21 mouse cellular contexts compared by ENCODE assay signal in genomic region chr7:28831411-28832125, GRCm38 (mm10). TPM values are rescaled to one million over a fixed set of nuclear protein-coding genes. Genes with fewer than 3 reads are reported as not detected.
DNase-seq lines count a peak whose midpoint lies in the region; ATAC-seq and TF ChIP-seq lines count a peak whose summit lies in the region.
"Had no signal": no experiment of that assay in that cellular context is flagged by ENCODE, and none has a peak within 500 bp of the region (broad histone marks: within the 10 kb centered on the region; RNA-seq: fewer than 3 reads in every experiment).

No protein-coding gene starts in this region.

- no peak overlapping the region for H3K4me3 ChIP-seq in heart, embryonic 11.5 days (ENCODE audit: low read depth, low read length)
- no peak overlapping the region for H3K4me3 ChIP-seq in MEL (ENCODE audit: control insufficient read depth in 1 of 2, insufficient read depth in 1 of 2, low read depth in 2 of 2, low read length in 2 of 2)
- no peak overlapping the region for H3K4me3 ChIP-seq in intestine, postnatal 0 days (ENCODE audit: low read depth, low read length)
- peak overlapping the region; percentile 47 for H3K4me3 ChIP-seq in small intestine, adult 2 months (ENCODE audit: low read depth, low read length)
- H3K4me3 ChIP-seq in neural tube, embryonic 15.5 days (replicated peaks), result no peak overlapping the region
- H3K4me3 ChIP-seq: erythroblast, embryonic 14.5 days; heart, embryonic 13.5 days; hindbrain, embryonic 10.5 days; midbrain, embryonic 13.5 days; myocyte had no signal

- H3K4me1 ChIP-seq in heart, embryonic 11.5 days (ENCODE audit: control insufficient read depth, insufficient read depth, low read length), result peaks cover 8% of the 10 kb centered on the region
- peaks cover 2 to 17% of the 10 kb centered on the region in 2 experiments; a peak in 2 of 4 replicates for H3K4me1 ChIP-seq in MEL (ENCODE audit: control insufficient read depth in 1 of 2, insufficient read depth in 2 of 2, low read length in 2 of 2)
- no peaks in the 10 kb centered on the region; the same call in 1 of the 2 replicates for H3K4me1 ChIP-seq in intestine, postnatal 0 days (replicated peaks; ENCODE audit: control insufficient read depth, insufficient read depth, low read length)
- H3K4me1 ChIP-seq in small intestine, adult 2 months (ENCODE audit: control insufficient read depth, insufficient read depth, insufficient read length, low read length), result peaks cover 23% of the 10 kb centered on the region
- H3K4me1 ChIP-seq in neural tube, embryonic 15.5 days, result no peaks in the 10 kb centered on the region
- H3K4me1 ChIP-seq: hindbrain, embryonic 10.5 days; midbrain, embryonic 13.5 days had no signal

- WGBS in heart, embryonic 11.5 days (ENCODE audit: insufficient replicate concordance), result 79% methylated on average over 17 of the region's 17 CpGs
- 49% methylated on average over 17 of the region's 17 CpGs for WGBS in intestine, postnatal 0 days
- WGBS in small intestine, adult 2 months, result 35% methylated on average over 17 of the region's 17 CpGs
- WGBS in neural tube, embryonic 15.5 days, result 93% methylated on average over 17 of the region's 17 CpGs

- TF ChIP-seq RAD21 in MEL (IDR thresholded peaks at IDR 0.05; ENCODE audit: low read depth, low read length), result no peak

- no peak for TF ChIP-seq CTCF in MEL (IDR thresholded peaks at IDR 0.05 in 2 of 3, conservative IDR thresholded peaks at IDR 0.05 in 1 of 3; ENCODE audit: control insufficient read depth in 1 of 3, insufficient read depth in 1 of 3, low read depth in 2 of 3, low read length in 3 of 3, poor library complexity in 1 of 3, severe bottlenecking in 1 of 3)
- TF ChIP-seq CTCF in intestine, postnatal 0 days (IDR thresholded peaks at IDR 0.05; ENCODE audit: low read depth), result no peak
- TF ChIP-seq CTCF in small intestine, adult 2 months (IDR thresholded peaks at IDR 0.05; ENCODE audit: extremely low read depth, insufficient read length, insufficient replicate concordance, low read depth, low read length), result no peak

- DNase-seq in heart, postnatal 4 days, result no peak
- DNase-seq in MEL (ENCODE audit: low read depth, low spot score), result no peak
- DNase-seq in adrenal gland, adult (ENCODE audit: inconsistent age in 2 of 2, low spot score in 1 of 2), result no peak
- DNase-seq in adrenal gland, postnatal 14 days, result no peak
- DNase-seq: adrenal gland, adult 8-10 months; cerebellum, adult 9-11 months; lung, postnatal 14 days; right cerebral cortex, postnatal 14 days had no signal

- no peaks in the 10 kb centered on the region for H3K9me3 ChIP-seq in heart, embryonic 11.5 days (replicated peaks; ENCODE audit: control insufficient read depth, low read length)
- no peaks in the 10 kb centered on the region for H3K9me3 ChIP-seq in MEL (replicated peaks; ENCODE audit: insufficient read depth, low read length)
- H3K9me3 ChIP-seq in intestine, postnatal 0 days (ENCODE audit: control insufficient read depth), result no peaks in the 10 kb centered on the region
- H3K9me3 ChIP-seq in neural tube, embryonic 15.5 days (replicated peaks), result no peaks in the 10 kb centered on the region
- H3K9me3 ChIP-seq: heart, embryonic 13.5 days; midbrain, embryonic 13.5 days had no signal

- ATAC-seq in heart, embryonic 11.5 days (replicated peaks; ENCODE audit: insufficient number of reproducible peaks, low FRiP score, low TSS enrichment), result no peak
- ATAC-seq in intestine, postnatal 0 days, result peak; percentile 37
- no peak for ATAC-seq in neural tube, embryonic 15.5 days (ENCODE audit: low FRiP score)
- ATAC-seq: forebrain, embryonic 16.5 days; midbrain, embryonic 13.5 days had no signal

- 0 out of 2 replicates have a peak overlapping the region, but pooled peaks have one; percentile 1 for H3K9ac ChIP-seq in heart, embryonic 11.5 days (ENCODE audit: low read depth, low read length)
- H3K9ac ChIP-seq in MEL (ENCODE audit: control insufficient read depth, low read depth, low read length, poor library complexity, severe bottlenecking), result no peak overlapping the region
- 0 out of 2 replicates have a peak overlapping the region, but pooled peaks have one; percentile 11 for H3K9ac ChIP-seq in intestine, postnatal 0 days (ENCODE audit: low read depth, low read length)
- no peak overlapping the region for H3K9ac ChIP-seq in neural tube, embryonic 15.5 days (replicated peaks)
- H3K9ac ChIP-seq: heart, embryonic 13.5 days; midbrain, embryonic 13.5 days had no signal

- peaks cover 6% of the 10 kb centered on the region for H3K36me3 ChIP-seq in heart, embryonic 11.5 days (ENCODE audit: control insufficient read depth, insufficient read depth, low read length)
- peaks cover 2 to 13% of the 10 kb centered on the region in 2 experiments; a peak in 3 of 4 replicates for H3K36me3 ChIP-seq in MEL (ENCODE audit: control insufficient read depth in 1 of 2, insufficient read depth in 2 of 2, low read length in 2 of 2)
- peaks cover 37% of the 10 kb centered on the region for H3K36me3 ChIP-seq in intestine, postnatal 0 days (ENCODE audit: control insufficient read depth, insufficient read depth)
- peaks cover 26% of the 10 kb centered on the region for H3K36me3 ChIP-seq in small intestine, adult 2 months (ENCODE audit: control insufficient read depth, insufficient read depth, low read length)
- H3K36me3 ChIP-seq in neural tube, embryonic 15.5 days, result peaks cover 25% of the 10 kb centered on the region

- H3K27me3 ChIP-seq in heart, embryonic 11.5 days (ENCODE audit: control insufficient read depth, insufficient read depth, low read length), result no peaks in the 10 kb centered on the region
- no peaks in the 10 kb centered on the region for H3K27me3 ChIP-seq in MEL (ENCODE audit: control insufficient read depth in 1 of 2, insufficient read depth in 2 of 2, low read length in 2 of 2)
- no peaks in the 10 kb centered on the region for H3K27me3 ChIP-seq in intestine, postnatal 0 days (replicated peaks; ENCODE audit: control insufficient read depth, insufficient read depth, low read length)
- H3K27me3 ChIP-seq in small intestine, adult 2 months (ENCODE audit: control insufficient read depth, insufficient read depth, low read length), result no peaks in the 10 kb centered on the region
- H3K27me3 ChIP-seq in neural tube, embryonic 15.5 days (replicated peaks), result no peaks in the 10 kb centered on the region
- H3K27me3 ChIP-seq: heart, embryonic 13.5 days; midbrain, embryonic 13.5 days had no signal

- no peak overlapping the region for H3K27ac ChIP-seq in heart, embryonic 11.5 days (ENCODE audit: low read depth, low read length)
- H3K27ac ChIP-seq in MEL (ENCODE audit: control insufficient read depth, low read depth, low read length), result no peak overlapping the region
- peak overlapping the region; percentile 94 for H3K27ac ChIP-seq in intestine, postnatal 0 days (ENCODE audit: low read depth, low read length)
- peak overlapping the region; percentile 99 for H3K27ac ChIP-seq in small intestine, adult 2 months (ENCODE audit: insufficient read depth, low read depth, low read length)
- H3K27ac ChIP-seq in neural tube, embryonic 15.5 days (replicated peaks), result no peak overlapping the region
- H3K27ac ChIP-seq: heart, embryonic 13.5 days; hindbrain, embryonic 10.5 days; kidney, postnatal 0 days; midbrain, embryonic 13.5 days had no signal

- H3K4me2 ChIP-seq in heart, embryonic 11.5 days, result no peak overlapping the region
- H3K4me2 ChIP-seq in intestine, postnatal 0 days (replicated peaks; ENCODE audit: low read depth), result peak overlapping the region; percentile 37
- no peak overlapping the region for H3K4me2 ChIP-seq in neural tube, embryonic 15.5 days
- H3K4me2 ChIP-seq: heart, embryonic 13.5 days; midbrain, embryonic 13.5 days had no signal

- no peak for TF ChIP-seq POLR2A in MEL (IDR thresholded peaks at IDR 0.05; ENCODE audit: control insufficient read depth in 1 of 2, insufficient read depth in 1 of 2, low read depth in 1 of 2, low read length in 2 of 2, poor library complexity in 1 of 2)
- TF ChIP-seq POLR2A in small intestine, adult 2 months (IDR thresholded peaks at IDR 0.05; ENCODE audit: low read depth, low read length), result no peak; the same call in 1 of the 2 replicates

- H3K79me2 ChIP-seq in MEL (ENCODE audit: control insufficient read depth, insufficient read depth, low read length, poor library complexity), result peaks cover under 1% of the 10 kb centered on the region; the same call in 1 of the 2 replicates

- TF ChIP-seq EP300 in MEL (IDR thresholded peaks at IDR 0.05; ENCODE audit: low read depth in 1 of 2, low read length in 2 of 2), result no peak

RNA-seq across cellular contexts. Expression of gene Lgals4, which starts 2.1 kb away (rescaled TPM):
- 2.2 and 3.9 TPM in 2 replicates for polyA plus RNA-seq in heart, embryonic 11.5 days (2014; fragmentation: Nextera tagmentation; extraction: Ambion mirVana)
- total RNA-seq in heart, postnatal 4 days (2021), result 10 to 100 TPM; 17.8 to 20.8 TPM
- total RNA-seq in MEL (2012; rRNA removed), result 1.5 and 2.1 TPM in 2 replicates
- polyA plus RNA-seq in MEL (2012; ENCODE audit: insufficient read depth in 1 of 2, insufficient read length in 2 of 2, low read depth in 1 of 2, low replicate concordance in 2 of 2, missing spikeins in 1 of 2), result 1 to 10 TPM in 1 of 2 experiments, not detected in 1; 5.1 TPM
- 2,376 and 2,464 TPM in 2 replicates for polyA plus RNA-seq in intestine, postnatal 0 days (2015; fragmentation: Nextera tagmentation; extraction: Ambion mirVana)
- 1,096 and 2,780 TPM in 2 replicates for polyA plus RNA-seq in small intestine, adult 2 months (2012; rRNA removed)
- polyA plus RNA-seq in neural tube, embryonic 15.5 days (2015; fragmentation: Nextera tagmentation; extraction: Ambion mirVana), result 5.4 and 85.2 TPM in 2 replicates
- 18.7 and 32.4 TPM in 2 replicates for total RNA-seq in adrenal gland, postnatal 14 days (2021)

RNA-seq across cellular contexts. Expression of gene Ech1, which starts 6.6 kb away (rescaled TPM):
- 139 and 149 TPM in 2 replicates for polyA plus RNA-seq in heart, embryonic 11.5 days (2014; fragmentation: Nextera tagmentation; extraction: Ambion mirVana)
- 100 to 1,000 TPM; 647 to 783 TPM for total RNA-seq in heart, postnatal 4 days (2021)
- total RNA-seq in MEL (2012; rRNA removed), result 82.8 and 99.5 TPM in 2 replicates
- polyA plus RNA-seq in MEL (2012; ENCODE audit: insufficient read depth in 1 of 2, insufficient read length in 2 of 2, low read depth in 1 of 2, low replicate concordance in 2 of 2, missing spikeins in 1 of 2), result 10 to 100 TPM in 1 of 2 experiments, not detected in 1; 74.7 TPM
- 402 and 426 TPM in 2 replicates for polyA plus RNA-seq in intestine, postnatal 0 days (2015; fragmentation: Nextera tagmentation; extraction: Ambion mirVana)
- polyA plus RNA-seq in small intestine, adult 2 months (2012; rRNA removed), result 201 and 291 TPM in 2 replicates
- polyA plus RNA-seq in neural tube, embryonic 15.5 days (2015; fragmentation: Nextera tagmentation; extraction: Ambion mirVana), result 91.4 and 114 TPM in 2 replicates
- 1,138 and 1,196 TPM in 2 replicates for total RNA-seq in adrenal gland, postnatal 14 days (2021)

RNA-seq across cellular contexts. Expression of gene Hnrnpl, which starts 23.2 kb away (rescaled TPM):
- polyA plus RNA-seq in heart, embryonic 11.5 days (2014; fragmentation: Nextera tagmentation; extraction: Ambion mirVana), result 210 and 212 TPM in 2 replicates
- total RNA-seq in heart, postnatal 4 days (2021), result 100 to 1,000 TPM; 549 to 557 TPM
- total RNA-seq in MEL (2012; rRNA removed), result 246 and 303 TPM in 2 replicates
- 1,000 to 10,000 TPM in 1 of 2 experiments, 100 to 1,000 TPM in 1; 684 to 1,095 TPM for polyA plus RNA-seq in MEL (2012; ENCODE audit: insufficient read depth in 1 of 2, insufficient read length in 2 of 2, low read depth in 1 of 2, low replicate concordance in 2 of 2, missing spikeins in 1 of 2)
- 144 and 152 TPM in 2 replicates for polyA plus RNA-seq in intestine, postnatal 0 days (2015; fragmentation: Nextera tagmentation; extraction: Ambion mirVana)
- 67.1 and 140 TPM in 2 replicates for polyA plus RNA-seq in small intestine, adult 2 months (2012; rRNA removed)
- polyA plus RNA-seq in neural tube, embryonic 15.5 days (2015; fragmentation: Nextera tagmentation; extraction: Ambion mirVana), result 158 and 164 TPM in 2 replicates
- total RNA-seq in adrenal gland, postnatal 14 days (2021), result 423 and 480 TPM in 2 replicates

RNA-seq across cellular contexts. Expression of gene Lgals7, which starts 32.1 kb away (rescaled TPM):
- 0.82 and 1.0 TPM in 2 replicates for polyA plus RNA-seq in heart, embryonic 11.5 days (2014; fragmentation: Nextera tagmentation; extraction: Ambion mirVana)
- 1 to 10 TPM; 1.4 to 4.4 TPM for total RNA-seq in heart, postnatal 4 days (2021)
- total RNA-seq in MEL (2012; rRNA removed), result 27.7 and 37.8 TPM in 2 replicates
- polyA plus RNA-seq in MEL (2012; ENCODE audit: insufficient read depth in 1 of 2, insufficient read length in 2 of 2, low read depth in 1 of 2, low replicate concordance in 2 of 2, missing spikeins in 1 of 2), result 100 to 1,000 TPM in 1 of 2 experiments, not detected in 1; 138 TPM
- polyA plus RNA-seq in intestine, postnatal 0 days (2015; fragmentation: Nextera tagmentation; extraction: Ambion mirVana), result 1.0 and 2.0 TPM in 2 replicates
- 2.4 TPM in 1 of 2 replicates, not detected in the other for polyA plus RNA-seq in small intestine, adult 2 months (2012; rRNA removed)
- 3.3 and 4.8 TPM in 2 replicates for polyA plus RNA-seq in neural tube, embryonic 15.5 days (2015; fragmentation: Nextera tagmentation; extraction: Ambion mirVana)
- total RNA-seq in adrenal gland, postnatal 14 days (2021), result 1.1 TPM in 1 of 2 replicates, not detected in the other
- total RNA-seq: gastrocnemius, adult 8-10 months; left cerebral cortex, adult 8-10 months had no signal
- polyA plus RNA-seq: erythroblast, embryonic 14.5 days had no signal

RNA-seq across cellular contexts. Expression of gene Rinl, which starts 42.8 kb away (rescaled TPM):
- 2.4 and 2.5 TPM in 2 replicates for polyA plus RNA-seq in heart, embryonic 11.5 days (2014; fragmentation: Nextera tagmentation; extraction: Ambion mirVana)
- total RNA-seq in heart, postnatal 4 days (2021), result 1 to 10 TPM; 1.1 to 1.8 TPM
- 32.9 and 39.9 TPM in 2 replicates for total RNA-seq in MEL (2012; rRNA removed)
- polyA plus RNA-seq in MEL (2012; ENCODE audit: insufficient read depth in 1 of 2, insufficient read length in 2 of 2, low read depth in 1 of 2, low replicate concordance in 2 of 2, missing spikeins in 1 of 2), result 10 to 100 TPM in 1 of 2 experiments, not detected in 1; 63.9 TPM
- 1.6 and 2.2 TPM in 2 replicates for polyA plus RNA-seq in intestine, postnatal 0 days (2015; fragmentation: Nextera tagmentation; extraction: Ambion mirVana)
- 4.4 and 7.1 TPM in 2 replicates for polyA plus RNA-seq in small intestine, adult 2 months (2012; rRNA removed)
- polyA plus RNA-seq in neural tube, embryonic 15.5 days (2015; fragmentation: Nextera tagmentation; extraction: Ambion mirVana), result 2.9 and 7.0 TPM in 2 replicates
- total RNA-seq in adrenal gland, postnatal 14 days (2021), result 3.1 and 7.3 TPM in 2 replicates

Comparison
In these comparisons a context has a peak if more than half of its experiments do, and no peak if none do; other contexts are left out.
1. H3K27ac ChIP-seq: peak in intestine, postnatal 0 days (single experiment) and small intestine, adult 2 months (single experiment); none in heart, embryonic 11.5 days (single experiment), MEL (single experiment) and neural tube, embryonic 15.5 days (single experiment).
2. H3K9ac ChIP-seq: peak in heart, embryonic 11.5 days (single experiment) and intestine, postnatal 0 days (single experiment); none in MEL (single experiment) and neural tube, embryonic 15.5 days (single experiment).
3. RNA of gene Lgals4, which starts 2.1 kb away (polyA plus RNA-seq): 1,096 to 2,780 TPM in small intestine, adult 2 months and 2,376 to 2,464 TPM in intestine, postnatal 0 days; 5.4 to 85.2 TPM in neural tube, embryonic 15.5 days, 5.1 TPM in MEL and 2.2 to 3.9 TPM in heart, embryonic 11.5 days; every median in the first group is over 10 times any median in the second.